Mouse (Mus musculus): ENCODE data around the gene Ocln. TPM values are rescaled to one million over a fixed set of nuclear protein-coding genes. Genes with fewer than 3 reads are reported as not detected.

Gene Ocln
- polyA plus RNA-seq, 1 experiment from 2014 or later: 38.5 TPM

GRCm38 (mm10) chr13:100551371-100552008, 1.0 kb downstream of the Ocln start:
- ATAC-seq (ENCODE audit: low read depth): peak; percentile 32
- Histone ChIP-seq H3K4me3 (ENCODE audit: low read length) (peak overlapping the region; percentile 74), H3K4me1 (replicated peaks; ENCODE audit: control insufficient read depth, insufficient read depth, low read length) (no peaks in the 10 kb centered on the region; the same call in 1 of the 2 replicates), H3K4me2 (ENCODE audit: low read depth, low read length) (peak overlapping the region; percentile 75), H3K36me3 (ENCODE audit: control insufficient read depth, insufficient read depth, low read length) (no peaks in the 10 kb centered on the region), H3K9me3 (ENCODE audit: control insufficient read depth, low read length) (no peaks in the 10 kb centered on the region), H3K27me3 (ENCODE audit: control insufficient read depth, insufficient read depth, low read depth, low read length) (peaks cover 20% of the 10 kb centered on the region), H3K9ac (ENCODE audit: low read length) (peak overlapping the region; percentile 80), H3K27ac (ENCODE audit: low read length) (peak overlapping the region; percentile 71)
- under 1% methylated on average over 41 of the region's 41 CpGs for WGBS

- peaks cover 14% of the 10 kb centered on the region for H3K27me3 ChIP-seq (ENCODE audit: control insufficient read depth, insufficient read depth, low read depth, low read length)
- H3K36me3 ChIP-seq (ENCODE audit: control insufficient read depth, insufficient read depth, low read length): no peaks in the 10 kb centered on the region
- peaks cover 4% of the 10 kb centered on the region for H3K4me1 ChIP-seq (replicated peaks; ENCODE audit: control insufficient read depth, insufficient read depth, low read length)
- H3K9ac ChIP-seq (ENCODE audit: low read length): no peak overlapping the region
- no peak overlapping the region for H3K4me3 ChIP-seq (ENCODE audit: low read length)
- H3K4me2 ChIP-seq (ENCODE audit: low read depth, low read length): no peak overlapping the region
- H3K9me3 ChIP-seq (ENCODE audit: control insufficient read depth, low read length): no peaks in the 10 kb centered on the region
- H3K27ac ChIP-seq (ENCODE audit: low read length): 0 out of 2 replicates have a peak overlapping the region, but pooled peaks have one; percentile 10
- no peak for ATAC-seq (ENCODE audit: low read depth)
- 63% methylated on average over 5 of the region's 5 CpGs for WGBS
Measured at GRCm38 (mm10) chr13:100547269-100547668, 5.2 kb downstream of the Ocln start.

DNA sequence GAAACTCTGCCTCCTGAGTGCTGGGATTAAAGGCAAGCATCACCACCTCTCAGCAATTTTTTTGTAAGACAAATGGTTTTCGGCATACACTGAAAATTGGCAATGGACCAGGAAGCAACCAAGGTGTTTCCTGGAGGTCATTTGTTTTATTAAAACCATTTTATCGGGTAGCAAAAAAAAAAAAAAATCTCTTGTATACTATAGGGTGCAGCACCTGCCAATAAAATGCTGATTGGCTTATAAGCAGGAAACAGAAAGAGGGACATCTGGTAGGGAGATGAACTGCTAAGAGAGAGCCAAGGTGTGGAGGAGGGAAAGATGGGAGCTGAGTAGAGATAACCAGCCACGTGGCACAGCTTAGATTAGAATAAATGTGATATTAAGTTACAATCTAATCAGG, 7.0 kb downstream of the Ocln start:
- peaks cover 4% of the 10 kb centered on the region for H3K4me1 ChIP-seq (replicated peaks; ENCODE audit: control insufficient read depth, insufficient read depth, low read length)
- WGBS: 50% methylated on average over 3 of the region's 3 CpGs

DNA sequence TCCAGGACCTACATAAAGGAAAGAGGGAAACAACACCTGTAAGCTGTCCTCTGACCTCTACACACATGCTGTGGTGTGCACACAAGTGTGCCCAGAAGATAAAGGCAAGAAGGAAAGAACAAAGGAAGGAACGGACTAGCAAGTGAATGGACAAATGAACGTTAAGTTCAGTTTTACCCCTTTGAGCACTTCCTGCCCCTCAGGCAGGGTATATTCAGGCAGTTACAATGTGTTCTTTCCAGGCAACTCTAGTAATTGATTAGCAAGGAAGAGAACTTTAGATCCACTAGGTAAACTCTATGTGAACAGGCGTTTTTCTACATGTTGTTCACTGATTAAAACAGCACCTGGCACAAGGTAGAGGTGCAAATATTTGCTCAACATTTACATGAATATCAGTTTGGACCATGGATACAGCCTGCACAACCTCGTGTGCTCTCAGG, 8.3 kb downstream of the Ocln start:
- WGBS: 45% methylated on average over 4 of the region's 4 CpGs
- no peak overlapping the region for H3K9ac ChIP-seq (ENCODE audit: low read length)
- no peaks in the 10 kb centered on the region for H3K9me3 ChIP-seq (ENCODE audit: control insufficient read depth, low read length)
- no peak overlapping the region for H3K4me2 ChIP-seq (ENCODE audit: low read depth, low read length)
- no peak overlapping the region for H3K27ac ChIP-seq (ENCODE audit: low read length)
- no peaks in the 10 kb centered on the region for H3K36me3 ChIP-seq (ENCODE audit: control insufficient read depth, insufficient read depth, low read length)
- H3K27me3 ChIP-seq (ENCODE audit: control insufficient read depth, insufficient read depth, low read depth, low read length): no peaks in the 10 kb centered on the region
- peaks cover 4% of the 10 kb centered on the region for H3K4me1 ChIP-seq (replicated peaks; ENCODE audit: control insufficient read depth, insufficient read depth, low read length)
- no peak for ATAC-seq (ENCODE audit: low read depth)
- H3K4me3 ChIP-seq (ENCODE audit: low read length): no peak overlapping the region

More for the DNA sequence above, 7.0 kb downstream of the Ocln start:
- no peak for ATAC-seq (ENCODE audit: low read depth)
- Histone ChIP-seq H3K27ac (ENCODE audit: low read length) (no peak overlapping the region), H3K9me3 (ENCODE audit: control insufficient read depth, low read length) (no peaks in the 10 kb centered on the region), H3K27me3 (ENCODE audit: control insufficient read depth, insufficient read depth, low read depth, low read length) (peaks cover 4% of the 10 kb centered on the region; the same call in 1 of the 2 replicates), H3K9ac (ENCODE audit: low read length) (no peak overlapping the region), H3K36me3 (ENCODE audit: control insufficient read depth, insufficient read depth, low read length) (no peaks in the 10 kb centered on the region), H3K4me3 (ENCODE audit: low read length) (no peak overlapping the region), H3K4me2 (ENCODE audit: low read depth, low read length) (no peak overlapping the region)

DNA sequence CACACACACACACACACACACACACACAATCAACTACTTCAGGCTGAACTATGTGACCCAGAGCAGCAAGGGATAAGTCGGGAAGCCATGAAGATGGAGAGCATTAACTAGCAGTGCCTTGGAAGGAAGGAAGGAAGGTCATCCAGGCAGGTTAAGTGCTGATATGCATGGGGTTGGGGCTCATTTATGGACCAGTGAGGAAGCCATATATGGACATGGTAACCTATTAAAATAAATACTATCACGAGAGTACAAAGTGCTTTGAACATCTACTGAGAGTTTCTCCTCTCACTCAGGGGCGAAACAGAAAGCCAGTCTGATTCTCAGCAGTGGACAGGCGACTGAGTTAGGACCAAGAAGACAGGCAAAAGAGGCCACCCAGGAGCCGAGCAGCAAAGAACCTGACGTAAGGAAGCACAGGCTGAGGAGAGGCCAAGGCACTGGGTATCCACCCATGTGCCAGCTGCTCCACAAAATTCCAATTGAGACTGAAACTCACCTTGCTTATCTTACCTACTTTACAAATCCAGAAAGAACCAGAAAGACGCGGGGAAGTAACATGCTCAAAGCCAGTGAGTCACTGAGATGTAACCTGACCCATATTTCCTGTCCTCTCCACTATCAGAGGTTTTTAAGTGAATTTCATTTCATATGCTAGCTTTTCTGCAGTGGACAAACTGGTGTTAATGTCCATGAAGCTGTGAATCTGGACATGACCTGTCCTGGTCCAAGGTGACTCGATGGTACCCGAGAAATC, 9.3 kb downstream of the Ocln start:
- H3K4me3 ChIP-seq (ENCODE audit: low read length): no peak overlapping the region
- no peak overlapping the region for H3K9ac ChIP-seq (ENCODE audit: low read length)
- no peaks in the 10 kb centered on the region for H3K36me3 ChIP-seq (ENCODE audit: control insufficient read depth, insufficient read depth, low read length)
- H3K27ac ChIP-seq (ENCODE audit: low read length): peak overlapping the region; percentile 32; the same call in 1 of the 2 replicates
- WGBS: 37% methylated on average over 10 of the region's 10 CpGs
- no peak overlapping the region for H3K4me2 ChIP-seq (ENCODE audit: low read depth, low read length)
- H3K4me1 ChIP-seq (replicated peaks; ENCODE audit: control insufficient read depth, insufficient read depth, low read length): peaks cover 4% of the 10 kb centered on the region
- no peaks in the 10 kb centered on the region for H3K9me3 ChIP-seq (ENCODE audit: control insufficient read depth, low read length)
- H3K27me3 ChIP-seq (ENCODE audit: control insufficient read depth, insufficient read depth, low read depth, low read length): no peaks in the 10 kb centered on the region
- ATAC-seq (ENCODE audit: low read depth): no peak

DNA sequence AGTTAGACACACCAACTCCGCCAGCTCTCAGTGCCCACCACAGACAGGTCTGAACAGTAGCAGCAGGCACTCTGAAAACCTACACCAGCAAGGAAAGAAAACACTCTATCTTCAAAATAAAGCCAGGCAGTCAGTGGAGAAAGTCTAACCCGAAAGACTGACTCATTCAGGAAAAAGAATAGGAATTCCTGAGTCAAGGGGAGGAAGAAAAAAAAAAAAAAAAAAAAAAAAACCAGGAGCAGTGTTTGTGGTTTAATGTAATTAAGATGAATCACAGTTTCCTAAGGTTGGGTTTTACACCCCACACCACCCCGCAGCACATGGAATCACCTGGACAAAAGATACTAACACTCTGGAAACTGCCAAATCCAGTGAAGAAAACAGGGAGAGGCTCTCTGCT, 16.4 kb downstream of the Ocln start:
- H3K9me3 ChIP-seq (ENCODE audit: control insufficient read depth, low read length): no peaks in the 10 kb centered on the region
- ATAC-seq (ENCODE audit: low read depth): no peak
- no peak overlapping the region for H3K4me2 ChIP-seq (ENCODE audit: low read depth, low read length)
- no peak overlapping the region for H3K27ac ChIP-seq (ENCODE audit: low read length)
- no peak overlapping the region for H3K4me3 ChIP-seq (ENCODE audit: low read length)
- H3K27me3 ChIP-seq (ENCODE audit: control insufficient read depth, insufficient read depth, low read depth, low read length): no peaks in the 10 kb centered on the region
- no peaks in the 10 kb centered on the region for H3K4me1 ChIP-seq (replicated peaks; ENCODE audit: control insufficient read depth, insufficient read depth, low read length)
- no peaks in the 10 kb centered on the region for H3K36me3 ChIP-seq (ENCODE audit: control insufficient read depth, insufficient read depth, low read length)
- no peak overlapping the region for H3K9ac ChIP-seq (ENCODE audit: low read length)
- 70% methylated on average over 3 of the region's 3 CpGs for WGBS

DNA sequence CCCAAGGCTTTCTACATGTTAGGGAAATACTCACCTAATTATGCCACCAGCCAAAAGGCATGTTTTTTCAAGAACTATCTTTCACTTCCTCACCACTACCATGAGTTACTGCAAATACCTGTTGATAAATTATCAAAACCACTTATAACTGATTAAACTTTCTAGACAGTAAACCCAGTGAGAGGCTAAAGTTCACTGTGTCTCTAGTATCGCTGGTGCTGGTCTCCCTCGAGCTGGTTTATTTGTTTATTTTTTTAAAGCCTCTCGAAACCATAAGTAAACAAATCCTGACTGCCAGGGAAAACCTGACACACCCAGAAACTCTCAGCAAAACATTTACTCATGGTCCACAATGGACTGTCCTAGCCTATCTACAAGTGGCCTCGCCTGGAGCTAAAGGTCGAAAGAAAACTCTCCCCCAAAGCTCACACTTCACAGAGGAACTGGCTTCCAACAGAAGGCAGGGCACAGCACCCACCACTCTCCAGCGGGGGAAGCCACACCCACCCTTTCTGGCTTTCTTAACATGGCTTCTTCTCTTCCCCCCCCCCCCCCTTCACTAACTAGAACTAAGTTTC, 19.6 kb downstream of the Ocln start:
- no peaks in the 10 kb centered on the region for H3K4me1 ChIP-seq (replicated peaks; ENCODE audit: control insufficient read depth, insufficient read depth, low read length)
- H3K27ac ChIP-seq (ENCODE audit: low read length): peak overlapping the region; percentile 20
- ATAC-seq (ENCODE audit: low read depth): peak; percentile 59; the same call in 1 of the 2 replicates
- WGBS: 21% methylated on average over 6 of the region's 6 CpGs
- no peaks in the 10 kb centered on the region for H3K36me3 ChIP-seq (ENCODE audit: control insufficient read depth, insufficient read depth, low read length)
- no peaks in the 10 kb centered on the region; the same call in 1 of the 2 replicates for H3K9me3 ChIP-seq (ENCODE audit: control insufficient read depth, low read length)
- no peak overlapping the region for H3K4me3 ChIP-seq (ENCODE audit: low read length)
- H3K27me3 ChIP-seq (ENCODE audit: control insufficient read depth, insufficient read depth, low read depth, low read length): no peaks in the 10 kb centered on the region
- no peak overlapping the region for H3K9ac ChIP-seq (ENCODE audit: low read length)
- H3K4me2 ChIP-seq (ENCODE audit: low read depth, low read length): no peak overlapping the region

DNA sequence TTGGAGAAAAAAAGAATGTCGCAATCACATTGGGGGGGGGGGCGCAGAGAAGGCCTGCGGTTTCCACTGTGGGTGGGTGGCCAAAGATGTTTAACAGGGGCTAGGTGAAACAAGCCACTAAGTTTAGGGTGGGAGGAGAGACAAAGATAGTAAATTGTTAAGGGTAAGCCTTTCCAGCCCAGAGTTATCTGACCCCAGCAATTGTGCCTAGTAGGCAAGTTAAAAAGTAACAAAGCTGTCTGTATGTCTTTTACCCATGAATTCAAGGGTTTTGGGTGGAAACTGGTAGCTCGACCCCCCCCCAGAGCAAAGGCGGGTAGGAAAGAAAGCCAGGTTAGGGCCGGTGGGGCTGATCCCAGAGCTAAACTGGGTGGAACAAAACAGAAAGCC, 25.9 kb downstream of the Ocln start:
- no peak overlapping the region for H3K4me3 ChIP-seq (ENCODE audit: low read length)
- no peak for ATAC-seq (ENCODE audit: low read depth)
- no peaks in the 10 kb centered on the region for H3K27me3 ChIP-seq (ENCODE audit: control insufficient read depth, insufficient read depth, low read depth, low read length)
- no peak overlapping the region for H3K4me2 ChIP-seq (ENCODE audit: low read depth, low read length)
- 68% methylated on average over 6 of the region's 6 CpGs for WGBS
- no peak overlapping the region for H3K9ac ChIP-seq (ENCODE audit: low read length)
- no peaks in the 10 kb centered on the region; the same call in none of the 2 replicates for H3K4me1 ChIP-seq (replicated peaks; ENCODE audit: control insufficient read depth, insufficient read depth, low read length)
- no peaks in the 10 kb centered on the region; the same call in 1 of the 2 replicates for H3K9me3 ChIP-seq (ENCODE audit: control insufficient read depth, low read length)
- no peak overlapping the region for H3K27ac ChIP-seq (ENCODE audit: low read length)
- H3K36me3 ChIP-seq (ENCODE audit: control insufficient read depth, insufficient read depth, low read length): no peaks in the 10 kb centered on the region
